Mouse (Mus musculus): Measurements from ENCODE around the gene Tcaf2. TPM values are rescaled to one million over a fixed set of nuclear protein-coding genes. Genes with fewer than 3 reads are reported as not detected.

Tcaf2 gene
- total and polyA plus RNA-seq, 3 experiments, result not detected

DNA sequence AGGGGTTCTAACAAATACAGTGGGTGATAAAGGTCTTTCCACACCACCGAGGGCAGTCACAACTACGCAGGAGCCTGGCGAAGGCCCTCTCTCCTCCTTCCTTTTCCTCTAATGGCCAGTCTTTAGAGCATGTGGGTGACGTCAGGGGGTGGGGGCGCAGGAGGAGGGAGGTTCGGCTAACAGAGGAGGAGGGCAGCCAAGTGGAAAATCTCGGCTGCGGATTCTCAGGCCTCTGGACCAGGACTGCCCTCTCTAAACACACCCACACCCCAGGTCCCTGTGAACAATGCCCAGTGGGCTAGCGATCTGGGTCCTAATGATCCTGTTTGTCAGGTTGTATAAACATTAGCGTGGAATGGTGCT is 47.1 kb upstream of the Tcaf2 start:
- Histone ChIP-seq H3K9me3 (replicated peaks; ENCODE audit: insufficient read depth, low read length) (no peaks in the 10 kb centered on the region), H3K27ac (ENCODE audit: control insufficient read depth, low read depth, low read length) (no peak overlapping the region), H3K36me3 (ENCODE audit: control insufficient read depth in 1 of 2, insufficient read depth in 2 of 2, low read length in 2 of 2) (no peaks in the 10 kb centered on the region), H3K4me1 (ENCODE audit: control insufficient read depth in 1 of 2, insufficient read depth in 2 of 2, low read length in 2 of 2) (no peaks in the 10 kb centered on the region), H3K27me3 (ENCODE audit: control insufficient read depth in 1 of 2, insufficient read depth in 2 of 2, low read length in 2 of 2) (no peaks in the 10 kb centered on the region; a peak in 1 of 4 replicates), H3K9ac (ENCODE audit: control insufficient read depth, low read depth, low read length, poor library complexity, severe bottlenecking) (no peak overlapping the region), H3K79me2 (ENCODE audit: control insufficient read depth, insufficient read depth, low read length, poor library complexity) (no peaks in the 10 kb centered on the region), H3K4me3 (ENCODE audit: control insufficient read depth in 1 of 2, insufficient read depth in 1 of 2, low read depth in 2 of 2, low read length in 2 of 2) (no peak overlapping the region)
- no peak for DNase-seq (ENCODE audit: low read depth, low spot score)
- no peak for TF ChIP-seq MAX (IDR thresholded peaks at IDR 0.05; ENCODE audit: low read length)
- no peak for TF ChIP-seq MEF2A (IDR thresholded peaks at IDR 0.05; ENCODE audit: extremely low read depth, insufficient replicate concordance, low read depth, low read length, poor library complexity, severe bottlenecking)
- no peak for TF ChIP-seq CTCF (IDR thresholded peaks at IDR 0.05 in 2 of 3, conservative IDR thresholded peaks at IDR 0.05 in 1 of 3; ENCODE audit: control insufficient read depth in 1 of 3, insufficient read depth in 1 of 3, low read depth in 2 of 3, low read length in 3 of 3, poor library complexity in 1 of 3, severe bottlenecking in 1 of 3)
- no peak for TF ChIP-seq ZC3H11A (IDR thresholded peaks at IDR 0.05; ENCODE audit: low read depth, low read length)
- TF ChIP-seq NRF1 (IDR thresholded peaks at IDR 0.05; ENCODE audit: insufficient read depth, low read depth, low read length, poor library complexity, severe bottlenecking), result no peak
- no peak for TF ChIP-seq HCFC1 (IDR thresholded peaks at IDR 0.05; ENCODE audit: low read depth, low read length)
- TF ChIP-seq GABPA (IDR thresholded peaks at IDR 0.05; ENCODE audit: low read depth, low read length), result no peak
- no peak for TF ChIP-seq MAZ (IDR thresholded peaks at IDR 0.05; ENCODE audit: low read depth, low read length)
- TF ChIP-seq SIN3A (IDR thresholded peaks at IDR 0.05; ENCODE audit: low read length), result no peak
- TF ChIP-seq SMC3 (IDR thresholded peaks at IDR 0.05; ENCODE audit: low read depth, low read length), result no peak
- no peak for TF ChIP-seq ELF1 (IDR thresholded peaks at IDR 0.05; ENCODE audit: low read depth, low read length)
- TF ChIP-seq JUND (IDR thresholded peaks at IDR 0.05; ENCODE audit: low read depth, low read length), result no peak
- TF ChIP-seq KAT2A (conservative IDR thresholded peaks at IDR 0.05; ENCODE audit: low read depth, low read length), result no peak
- no peak for TF ChIP-seq USF2 (IDR thresholded peaks at IDR 0.05; ENCODE audit: borderline replicate concordance in 1 of 2, insufficient read depth in 1 of 2, low read depth in 1 of 2, low read length in 2 of 2)
- TF ChIP-seq MXI1 (IDR thresholded peaks at IDR 0.05; ENCODE audit: low read depth, low read length), result no peak
- no peak for TF ChIP-seq POLR2AphosphoS5 (IDR thresholded peaks at IDR 0.05; ENCODE audit: borderline replicate concordance, low read depth, low read length)

DNA sequence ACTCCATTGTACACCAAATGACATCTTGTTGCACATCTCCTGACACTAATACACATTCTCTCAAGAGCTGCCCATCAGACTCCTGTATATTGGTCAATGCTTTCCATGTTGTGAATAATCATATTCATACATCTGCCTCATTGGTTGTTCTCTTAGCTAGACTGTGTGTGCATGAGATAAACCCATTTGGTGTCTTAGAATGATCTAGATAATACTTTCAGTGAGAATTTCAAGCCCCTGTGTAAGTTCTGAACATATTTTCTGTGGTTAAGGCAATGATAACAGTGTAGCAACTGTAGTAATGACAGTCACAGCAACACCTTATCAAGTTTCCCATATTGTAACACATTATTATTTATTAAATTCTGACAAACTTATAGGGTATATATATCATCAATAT is 44.7 kb upstream of the Tcaf2 start:
- Histone ChIP-seq H3K36me3 (ENCODE audit: control insufficient read depth in 1 of 2, insufficient read depth in 2 of 2, low read length in 2 of 2) (no peaks in the 10 kb centered on the region), H3K79me2 (ENCODE audit: control insufficient read depth, insufficient read depth, low read length, poor library complexity) (no peaks in the 10 kb centered on the region), H3K4me3 (ENCODE audit: control insufficient read depth in 1 of 2, insufficient read depth in 1 of 2, low read depth in 2 of 2, low read length in 2 of 2) (no peak overlapping the region), H3K9me3 (replicated peaks; ENCODE audit: insufficient read depth, low read length) (no peaks in the 10 kb centered on the region), H3K27me3 (ENCODE audit: control insufficient read depth in 1 of 2, insufficient read depth in 2 of 2, low read length in 2 of 2) (no peaks in the 10 kb centered on the region; a peak in 1 of 4 replicates), H3K4me1 (ENCODE audit: control insufficient read depth in 1 of 2, insufficient read depth in 2 of 2, low read length in 2 of 2) (no peaks in the 10 kb centered on the region), H3K27ac (ENCODE audit: control insufficient read depth, low read depth, low read length) (no peak overlapping the region), H3K9ac (ENCODE audit: control insufficient read depth, low read depth, low read length, poor library complexity, severe bottlenecking) (no peak overlapping the region)
- TF ChIP-seq MYC (IDR thresholded peaks at IDR 0.05; ENCODE audit: low read depth, low read length) (no peak), ZC3H11A (IDR thresholded peaks at IDR 0.05; ENCODE audit: low read depth, low read length) (no peak), MAZ (IDR thresholded peaks at IDR 0.05; ENCODE audit: low read depth, low read length) (no peak), TCF12 (IDR thresholded peaks at IDR 0.05; ENCODE audit: low read depth, low read length) (no peak), CHD1 (IDR thresholded peaks at IDR 0.05; ENCODE audit: low read depth, low read length) (no peak), MXI1 (IDR thresholded peaks at IDR 0.05; ENCODE audit: low read depth, low read length) (no peak), HCFC1 (IDR thresholded peaks at IDR 0.05; ENCODE audit: low read depth, low read length) (no peak), MAFK (IDR thresholded peaks at IDR 0.05; ENCODE audit: borderline replicate concordance, low read depth, low read length) (no peak), CTCF (IDR thresholded peaks at IDR 0.05 in 2 of 3, conservative IDR thresholded peaks at IDR 0.05 in 1 of 3; ENCODE audit: control insufficient read depth in 1 of 3, insufficient read depth in 1 of 3, low read depth in 2 of 3, low read length in 3 of 3, poor library complexity in 1 of 3, severe bottlenecking in 1 of 3) (no peak), ZMIZ1 (IDR thresholded peaks at IDR 0.05; ENCODE audit: low read depth, low read length) (no peak), NELFE (IDR thresholded peaks at IDR 0.05; ENCODE audit: low read depth, low read length) (no peak), USF1 (IDR thresholded peaks at IDR 0.05; ENCODE audit: low read depth, low read length) (no peak), ETS1 (IDR thresholded peaks at IDR 0.05; ENCODE audit: low read depth, low read length) (no peak), POLR2A (IDR thresholded peaks at IDR 0.05; ENCODE audit: control insufficient read depth in 1 of 2, insufficient read depth in 1 of 2, low read depth in 1 of 2, low read length in 2 of 2, poor library complexity in 1 of 2) (no peak), TAL1 (IDR thresholded peaks at IDR 0.05; ENCODE audit: low read length) (no peak), USF2 (IDR thresholded peaks at IDR 0.05; ENCODE audit: borderline replicate concordance in 1 of 2, insufficient read depth in 1 of 2, low read depth in 1 of 2, low read length in 2 of 2) (no peak)
- no peak for DNase-seq (ENCODE audit: low read depth, low spot score)
